Mouse (Mus musculus) urinary bladder, postnatal 4 days (tissue): ENCODE results near the gene Eps8l2.

Experiments
- DNase-seq, 2 experiments: peaks; one replicate each; pipeline ENCODE4 v3.0.0; 2021 to 2022; ENCODE audit warnings: low spot score in 2 of 2

The Eps8l2 gene

GRCm38 (mm10) chr7:141328373-141328990 lies 10.2 kb upstream of the Eps8l2 start:
- no peak for DNase-seq

DNA sequence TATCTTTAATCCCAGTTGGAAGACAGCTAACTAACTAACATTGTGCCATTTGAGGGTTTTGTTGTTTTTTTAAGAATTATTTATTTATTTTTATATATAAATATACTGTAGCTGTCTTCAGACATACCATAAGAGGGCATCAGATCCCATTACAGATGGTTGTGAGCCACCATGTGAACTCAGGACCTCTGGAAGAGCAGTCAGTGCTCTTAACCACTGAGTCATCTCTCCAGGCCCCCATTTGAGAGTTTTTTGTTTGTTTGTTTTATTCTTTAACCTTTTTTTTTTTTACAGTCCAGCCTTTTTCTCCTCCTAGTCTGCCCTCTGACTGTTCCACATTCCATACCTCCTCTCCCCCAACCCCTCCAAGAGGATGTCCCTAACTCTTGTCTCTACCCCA lies 8.0 kb upstream of the Eps8l2 start:
- no peak for DNase-seq

- no peak for DNase-seq
Measured at GRCm38 (mm10) chr7:141331990-141332389, 6.7 kb upstream of the Eps8l2 start.

- no peak for DNase-seq
Measured at GRCm38 (mm10) chr7:141335044-141335579, 3.6 kb upstream of the Eps8l2 start.

DNA sequence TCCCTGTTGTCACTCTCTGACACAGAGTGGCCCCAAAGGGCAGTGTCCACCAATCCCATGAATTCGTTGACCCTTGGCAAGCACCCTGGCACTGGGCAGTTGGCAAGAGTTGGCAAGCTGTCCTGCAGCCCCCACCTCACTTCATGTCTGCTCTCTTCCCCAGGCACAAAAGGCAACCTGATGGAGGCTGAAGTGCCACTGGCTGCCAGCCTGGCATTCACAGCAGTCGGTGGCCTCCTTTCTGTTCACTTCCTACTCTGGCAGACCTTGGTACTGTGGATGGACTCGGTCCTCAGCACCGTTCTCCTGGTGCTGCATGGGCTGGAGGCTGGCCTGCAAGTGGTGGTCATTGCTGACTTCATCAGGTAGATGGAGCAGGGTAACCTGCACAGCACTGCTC lies 3.0 kb upstream of the Eps8l2 start:
- no peak for DNase-seq

DNA sequence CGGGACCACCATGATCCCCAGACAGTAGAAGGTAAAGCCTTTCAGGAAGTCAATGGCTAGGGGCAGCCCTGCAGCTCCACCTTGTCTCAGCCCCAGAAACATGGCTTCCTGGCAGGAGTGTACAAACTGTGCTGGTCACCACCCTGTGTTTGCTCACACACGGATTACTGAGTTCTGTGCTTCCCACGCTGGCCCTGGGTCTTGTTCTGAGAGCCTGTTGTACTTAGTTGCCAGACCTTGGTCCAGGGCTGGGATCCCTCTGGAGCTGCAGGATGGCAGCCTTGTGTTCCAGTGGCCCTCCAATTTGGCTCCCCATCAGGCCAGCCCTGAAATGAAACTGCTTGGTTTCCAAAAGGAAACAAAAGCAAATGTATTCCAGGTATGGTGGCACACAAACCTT lies 2.4 kb upstream of the Eps8l2 start:
- no peak for DNase-seq

GRCm38 (mm10) chr7:141337716-141338416 lies 814 bp upstream of the Eps8l2 start:
- DNase-seq = no peak

- no peak for DNase-seq
Measured at GRCm38 (mm10) chr7:141339215-141339920, 688 bp downstream of the Eps8l2 start.

GRCm38 (mm10) chr7:141340023-141340422 lies 1.3 kb downstream of the Eps8l2 start:
- DNase-seq = no peak

- DNase-seq = no peak
Measured at GRCm38 (mm10) chr7:141340476-141340875, 1.8 kb downstream of the Eps8l2 start.

DNA sequence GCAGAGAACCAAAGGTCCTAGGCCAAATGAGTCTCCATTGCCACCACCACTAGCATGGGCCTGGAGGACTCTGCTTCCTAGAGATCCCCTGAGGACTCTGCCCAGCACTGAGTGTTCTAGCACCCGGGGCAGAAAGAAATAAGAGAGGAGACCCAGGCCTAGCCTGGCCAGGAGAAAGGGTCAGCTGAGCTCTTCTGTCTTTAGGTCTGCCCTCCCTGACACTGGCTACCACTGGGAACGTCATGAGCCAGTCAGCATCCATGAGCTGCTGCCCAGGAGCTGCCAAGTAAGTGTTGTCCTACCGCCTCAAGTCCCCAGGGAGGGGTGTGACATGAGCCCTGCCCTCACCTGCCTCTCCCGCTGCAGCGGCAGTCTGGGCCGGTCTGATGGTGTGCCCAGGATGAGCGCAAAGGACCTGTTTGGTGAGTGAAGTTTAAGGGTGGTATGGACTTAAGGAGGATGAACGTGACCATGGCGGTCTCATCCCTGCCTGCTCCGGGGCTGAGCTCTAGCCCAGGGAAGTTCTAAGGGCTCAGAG lies 3.1 kb downstream of the Eps8l2 start:
- no peak for DNase-seq

DNA sequence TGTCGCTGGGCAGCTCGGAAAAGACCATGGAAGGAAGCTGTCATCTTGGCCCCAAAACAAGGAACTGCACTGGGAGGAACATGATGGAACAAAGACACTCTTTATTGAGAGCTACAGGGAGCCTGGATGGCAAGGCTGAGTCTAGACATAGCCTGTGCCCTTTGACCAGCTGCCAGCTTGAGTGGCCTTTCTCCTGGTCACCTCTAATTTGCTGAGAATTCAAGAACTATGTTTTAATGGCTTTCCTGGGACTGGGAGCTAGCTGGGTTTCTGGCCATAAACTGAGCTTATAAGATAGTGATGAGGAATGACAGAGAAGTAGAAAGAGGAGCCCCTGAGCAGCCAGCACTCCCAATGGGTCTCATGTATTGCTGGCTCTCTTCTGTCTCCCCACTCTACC lies 4.5 kb downstream of the Eps8l2 start:
- no peak for DNase-seq

- DNase-seq = no peak
Measured at GRCm38 (mm10) chr7:141343696-141344095, 5.0 kb downstream of the Eps8l2 start.

- DNase-seq = no peak
Measured at GRCm38 (mm10) chr7:141344787-141345186, 6.1 kb downstream of the Eps8l2 start.

DNA sequence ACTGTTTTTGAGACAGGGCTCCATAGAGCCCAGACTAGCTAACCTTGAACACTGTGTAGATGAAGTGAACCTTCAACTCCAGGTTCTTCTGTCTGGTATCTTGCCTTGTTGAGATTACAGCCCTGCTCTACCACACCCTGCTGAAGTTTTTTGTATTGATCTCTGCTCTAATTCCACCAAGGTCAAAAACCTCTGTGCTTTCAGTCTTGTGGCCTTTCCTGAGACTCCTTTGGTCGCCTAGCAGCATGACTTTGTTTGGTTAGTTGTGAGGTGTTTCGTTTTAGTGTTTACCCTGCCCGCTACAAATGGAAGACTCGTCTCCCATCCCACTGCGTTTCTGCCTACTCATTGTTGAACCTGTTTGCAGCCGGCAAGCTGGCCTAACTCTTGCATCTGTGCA lies 12.4 kb downstream of the Eps8l2 start:
- DNase-seq = no peak

DNA sequence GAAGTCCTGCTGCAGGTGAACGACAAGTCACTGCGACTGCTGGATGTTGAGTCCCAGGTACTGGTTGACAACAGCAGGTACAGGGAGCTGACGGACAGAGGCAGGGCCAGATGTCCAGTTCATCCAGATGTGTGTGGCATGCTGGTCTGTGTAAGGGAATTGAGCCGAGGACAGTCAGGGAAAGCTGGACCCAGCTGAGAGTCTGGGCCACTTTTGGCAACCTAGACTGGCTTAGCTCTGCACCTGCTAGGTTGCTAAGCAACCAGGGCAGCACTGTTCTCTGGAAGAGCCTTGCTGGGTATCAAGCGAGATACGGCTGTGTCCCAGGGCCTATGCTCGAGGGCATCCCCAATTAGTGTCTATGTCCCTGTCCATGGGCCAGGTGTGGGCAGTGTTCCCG lies 16.4 kb downstream of the Eps8l2 start:
- DNase-seq = no peak

DNA sequence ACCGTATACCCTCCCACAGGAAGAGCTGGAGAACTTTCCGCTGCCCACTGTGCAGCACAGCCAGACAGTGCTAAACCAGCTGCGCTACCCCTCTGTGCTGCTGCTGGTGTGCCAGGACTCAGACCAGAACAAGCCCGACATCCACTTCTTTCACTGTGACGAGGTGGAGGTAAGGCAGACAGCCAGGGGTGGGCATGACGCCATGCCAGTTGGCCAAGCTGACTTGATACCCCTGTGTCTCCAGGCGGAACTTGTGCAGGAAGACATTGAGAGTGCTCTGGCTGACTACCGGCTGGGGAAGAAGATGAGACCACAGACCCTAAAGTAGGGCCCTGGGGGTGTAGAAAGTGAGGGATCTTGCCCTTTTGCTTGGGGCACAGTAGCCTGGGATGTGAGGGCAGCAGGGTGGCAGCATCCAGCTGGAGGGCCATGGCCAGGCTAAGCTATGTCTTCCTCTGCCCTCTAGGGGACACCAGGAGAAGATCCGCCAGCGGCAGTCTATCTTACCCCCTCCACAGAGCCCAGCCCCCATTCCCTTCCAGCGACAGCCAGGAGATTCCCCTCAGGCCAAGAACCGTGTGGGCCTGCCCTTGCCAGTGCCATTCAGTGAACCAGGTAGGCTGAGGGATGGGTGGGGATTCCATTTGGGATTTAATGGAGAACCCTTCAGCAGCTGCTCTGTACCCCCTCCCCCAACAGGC lies 17.1 kb downstream of the Eps8l2 start:
- no peak for DNase-seq

GRCm38 (mm10) chr7:141356971-141357370 lies 18.3 kb downstream of the Eps8l2 start:
- DNase-seq = no peak

DNA sequence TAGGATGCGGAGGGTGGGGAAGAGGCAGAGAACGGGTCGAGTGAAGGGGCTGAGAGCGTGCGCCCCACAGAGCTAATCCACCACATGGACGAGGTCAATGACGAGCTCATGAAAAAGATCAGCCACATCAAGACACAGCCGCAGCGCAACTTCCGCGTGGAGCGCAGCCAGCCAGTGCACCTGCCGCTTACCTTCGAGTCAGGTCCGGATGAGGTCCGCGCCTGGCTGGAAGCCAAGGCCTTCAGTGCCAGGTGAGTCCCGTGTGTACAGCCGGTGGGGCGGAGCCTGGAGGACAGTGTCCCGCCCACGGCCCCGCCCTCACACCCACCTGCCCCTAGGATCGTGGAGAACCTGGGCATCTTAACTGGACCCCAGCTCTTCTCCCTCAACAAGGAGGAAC lies 22.8 kb downstream of the Eps8l2 start:
- no peak for DNase-seq

DNA sequence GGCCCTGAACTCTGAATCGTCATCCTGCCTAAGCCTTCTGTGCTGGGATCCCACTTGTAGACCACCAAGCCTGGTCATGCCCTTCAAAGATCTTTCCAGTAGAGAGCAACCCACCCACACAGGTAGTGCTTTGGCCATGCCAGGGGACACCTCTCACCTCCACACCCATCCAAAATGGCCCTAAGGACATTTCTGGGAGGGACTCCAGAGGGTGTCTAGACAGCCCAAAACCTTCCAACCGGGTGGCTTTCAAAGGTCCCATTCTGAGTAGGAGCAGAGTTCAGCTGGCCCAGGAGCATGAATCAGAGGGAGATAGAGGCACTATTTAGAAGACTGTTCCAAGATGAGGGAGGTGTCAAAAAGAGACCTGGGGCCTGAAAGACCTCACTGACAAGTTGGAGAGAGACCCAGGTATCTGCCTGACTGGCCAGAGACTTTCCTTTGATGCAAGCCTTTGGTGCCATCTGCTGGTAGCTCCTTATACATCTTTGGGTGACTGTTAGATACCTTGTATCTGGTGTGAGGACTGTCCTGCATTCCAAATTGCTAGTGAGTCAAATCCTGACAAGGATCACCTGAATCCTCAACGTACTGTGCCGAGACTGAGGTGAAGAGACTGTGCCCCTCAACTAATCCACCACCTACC lies 24.5 kb downstream of the Eps8l2 start:
- DNase-seq = no peak

DNA sequence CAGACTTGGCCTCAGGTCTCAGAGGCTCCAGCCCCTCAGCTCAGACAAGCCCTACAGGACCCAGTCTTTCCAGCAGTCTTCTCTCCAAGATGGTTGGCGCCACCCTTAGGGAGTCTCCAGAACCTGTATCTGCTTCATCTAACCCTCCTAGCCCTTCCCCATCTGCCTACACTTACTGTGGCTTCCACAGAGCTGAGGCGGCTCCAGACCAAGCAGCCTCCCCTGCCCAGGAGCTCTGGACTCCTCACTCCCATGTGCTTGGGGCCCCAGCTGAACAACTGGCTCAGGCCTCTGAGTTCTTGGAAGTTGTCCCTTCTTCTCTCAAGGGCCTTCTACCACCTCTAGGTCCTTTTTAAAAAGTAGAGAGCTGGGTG lies 25.1 kb downstream of the Eps8l2 start:
- DNase-seq = no peak
